Mouse (Mus musculus): ENCODE measurements around the gene Mrpl37.

Mrpl37 gene

GRCm38 (mm10) chr4:107017257-107017656 lies 49.4 kb downstream of the Mrpl37 start:
- DNase-seq (ENCODE audit: low spot score), result no peak

- peak; percentile 78 for DNase-seq (ENCODE audit: low spot score)
Measured at GRCm38 (mm10) chr4:107015971-107016511, 50.6 kb downstream of the Mrpl37 start.

GRCm38 (mm10) chr4:107013817-107014260 lies 52.8 kb downstream of the Mrpl37 start:
- no peak for DNase-seq (ENCODE audit: low spot score)

- no peak for DNase-seq (ENCODE audit: low spot score)
Measured at GRCm38 (mm10) chr4:107013119-107013816, 53.4 kb downstream of the Mrpl37 start.

GRCm38 (mm10) chr4:107012574-107012973 lies 54.1 kb downstream of the Mrpl37 start:
- no peak for DNase-seq (ENCODE audit: low spot score)

GRCm38 (mm10) chr4:107012005-107012478 lies 54.6 kb downstream of the Mrpl37 start:
- no peak for DNase-seq (ENCODE audit: low spot score)

GRCm38 (mm10) chr4:107011325-107012004 lies 55.2 kb downstream of the Mrpl37 start:
- DNase-seq (ENCODE audit: low spot score), result no peak

- DNase-seq (ENCODE audit: low spot score), result no peak
Measured at GRCm38 (mm10) chr4:107009548-107009947, 57.1 kb downstream of the Mrpl37 start.

- no peak for DNase-seq (ENCODE audit: low spot score)
Measured at GRCm38 (mm10) chr4:107008161-107008560, 58.5 kb downstream of the Mrpl37 start.

- DNase-seq (ENCODE audit: low spot score), result no peak
Measured at GRCm38 (mm10) chr4:107007359-107007758, 59.3 kb downstream of the Mrpl37 start.

- DNase-seq (ENCODE audit: low spot score), result no peak
Measured at GRCm38 (mm10) chr4:107006807-107007206, 59.9 kb downstream of the Mrpl37 start.

GRCm38 (mm10) chr4:107006229-107006628 lies 60.4 kb downstream of the Mrpl37 start:
- no peak for DNase-seq (ENCODE audit: low spot score)
